ENCODE assay signal across 9 mouse cellular contexts in the genomic region with DNA sequence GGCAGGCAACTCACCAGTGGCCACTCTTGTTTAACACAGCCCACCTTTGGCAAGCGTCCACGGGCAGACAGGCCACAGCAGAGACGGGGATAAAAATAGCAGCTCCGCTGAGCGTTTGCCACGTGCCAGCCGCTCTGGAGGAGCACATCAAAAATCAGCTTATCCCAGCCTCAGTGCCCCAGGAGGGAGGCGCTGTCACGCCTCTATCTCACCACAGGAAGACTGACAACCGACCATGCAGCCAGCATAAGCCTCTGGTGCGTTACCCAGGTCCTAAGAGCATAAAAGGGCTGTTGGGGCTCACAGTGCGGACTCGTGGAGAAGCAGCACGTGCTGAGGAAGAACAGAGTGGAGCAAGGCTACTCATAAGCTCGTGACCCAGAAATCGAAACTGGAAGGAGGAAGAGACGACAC.
DNase-seq lines count a peak whose midpoint lies in the region; ATAC-seq and TF ChIP-seq lines count a peak whose summit lies in the region.
"Had no signal": no experiment of that assay in that cellular context is flagged by ENCODE, and none has a peak within 500 bp of the region (broad histone marks: within the 10 kb centered on the region; RNA-seq: fewer than 3 reads in every experiment).

No protein-coding gene starts in this region.

- peak overlapping the region; percentile 46 for H3K4me2 ChIP-seq in heart, embryonic 16.5 days (ENCODE audit: low read depth, low read length)
- H3K4me2 ChIP-seq in stomach, postnatal 0 days (replicated peaks; ENCODE audit: low read depth) = 0 out of 2 replicates have a peak overlapping the region, but pooled peaks have one; percentile 23
- H3K4me2 ChIP-seq: limb, embryonic 13.5 days had no signal

- H3K36me3 ChIP-seq in heart, embryonic 16.5 days (ENCODE audit: control insufficient read depth, insufficient read depth) = no peaks in the 10 kb centered on the region
- H3K36me3 ChIP-seq in stomach, postnatal 0 days (ENCODE audit: control insufficient read depth, insufficient read depth, low read length) = no peaks in the 10 kb centered on the region
- H3K36me3 ChIP-seq: limb, embryonic 13.5 days had no signal

- 8% methylated on average over 17 of the region's 17 CpGs for WGBS in heart, embryonic 16.5 days
- WGBS in stomach, postnatal 0 days = 23% methylated on average over 17 of the region's 17 CpGs

- TF ChIP-seq CTCF in stomach, postnatal 0 days (IDR thresholded peaks at IDR 0.05; ENCODE audit: low read depth) = no peak

- intact Hi-C loops in left cerebral cortex, postnatal 14 days (cut with DNase I) = no loop called here
- intact Hi-C loops in gastrocnemius, postnatal 36 days (cut with DNase I) = no loop called here

- H3K9me3 ChIP-seq in heart, embryonic 16.5 days (replicated peaks; ENCODE audit: control insufficient read depth, low read length) = no peaks in the 10 kb centered on the region
- no peaks in the 10 kb centered on the region for H3K9me3 ChIP-seq in stomach, postnatal 0 days (ENCODE audit: control insufficient read depth, low read length)
- H3K9me3 ChIP-seq: limb, embryonic 13.5 days had no signal

- H3K9ac ChIP-seq in heart, embryonic 16.5 days (ENCODE audit: low read length) = peak overlapping the region; percentile 53
- no peak overlapping the region for H3K9ac ChIP-seq in stomach, postnatal 0 days (ENCODE audit: low read length)
- H3K9ac ChIP-seq: limb, embryonic 13.5 days had no signal

- H3K4me3 ChIP-seq in heart, embryonic 16.5 days (ENCODE audit: low read length) = peak overlapping the region; percentile 10; the same call in 1 of the 2 replicates
- H3K4me3 ChIP-seq in stomach, postnatal 0 days (ENCODE audit: low read depth, low read length) = no peak overlapping the region
- H3K4me3 ChIP-seq: limb, embryonic 13.5 days had no signal

- H3K4me1 ChIP-seq in heart, embryonic 16.5 days (ENCODE audit: control insufficient read depth, insufficient read depth, low read length) = peaks cover 22% of the 10 kb centered on the region
- no peaks in the 10 kb centered on the region for H3K4me1 ChIP-seq in stomach, postnatal 0 days (replicated peaks; ENCODE audit: control insufficient read depth, insufficient read depth)

- TF ChIP-seq EP300 in stomach, postnatal 0 days (optimal IDR thresholded peaks at IDR 0.05) = no peak

- no peaks in the 10 kb centered on the region for H3K27me3 ChIP-seq in heart, embryonic 16.5 days (ENCODE audit: control insufficient read depth, insufficient read depth, low read length)
- H3K27me3 ChIP-seq in stomach, postnatal 0 days (ENCODE audit: control insufficient read depth, insufficient read depth, low read length) = no peaks in the 10 kb centered on the region
- H3K27me3 ChIP-seq: limb, embryonic 13.5 days had no signal

- DNase-seq in adrenal gland, adult (ENCODE audit: inconsistent age in 2 of 2, low spot score in 1 of 2) = peak; percentile 24 to 52
- DNase-seq in adrenal gland, adult 8-10 months = no peak
- DNase-seq in left cerebral cortex, postnatal 14 days (ENCODE audit: low spot score in 2 of 2) = peak; percentile 16 to 28
- no peak for DNase-seq in left cerebral cortex, adult 8-10 months (ENCODE audit: low spot score in 2 of 2)
- DNase-seq in cerebellum, adult 18-20 months = peak; percentile 19 to 20
- no peak for DNase-seq in stomach, postnatal 0 days (ENCODE audit: low spot score)
- no peak for DNase-seq in gastrocnemius, postnatal 36 days

- ATAC-seq in heart, embryonic 16.5 days (replicated peaks; ENCODE audit: extremely low read depth, insufficient read depth, low FRiP score) = peak; percentile 82
- no peak for ATAC-seq in stomach, postnatal 0 days (ENCODE audit: low FRiP score, low TSS enrichment)

- H3K27ac ChIP-seq in heart, embryonic 16.5 days (ENCODE audit: low read length) = peak overlapping the region; percentile 86
- H3K27ac ChIP-seq in stomach, postnatal 0 days (replicated peaks) = no peak overlapping the region
- H3K27ac ChIP-seq: limb, embryonic 13.5 days had no signal

Comparison
In these comparisons a context has a peak if more than half of its experiments do, and no peak if none do; other contexts are left out.
1. DNase-seq: peak in adrenal gland, adult (2 of 2), left cerebral cortex, postnatal 14 days (2 of 2) and cerebellum, adult 18-20 months (2 of 2); none in adrenal gland, adult 8-10 months (single experiment), left cerebral cortex, adult 8-10 months (0 of 2), stomach, postnatal 0 days (single experiment) and gastrocnemius, postnatal 36 days (0 of 2).